Mouse (Mus musculus) megakaryocyte, embryonic 14.5 days (primary cell): Measurements from ENCODE around the gene Tmem182.

Experiments used
- FLI1 ChIP-seq: IDR thresholded peaks from 2 replicates; pipeline ENCODE4 v1.6.1; 2012; ENCODE audit warnings: low read length, inconsistent platforms, mixed read lengths
- GATA1 ChIP-seq: IDR thresholded peaks from 3 replicates; pipeline ENCODE4 v1.6.1; 2012; ENCODE audit warnings: mixed read lengths, low read length, inconsistent platforms, borderline replicate concordance

DNA sequence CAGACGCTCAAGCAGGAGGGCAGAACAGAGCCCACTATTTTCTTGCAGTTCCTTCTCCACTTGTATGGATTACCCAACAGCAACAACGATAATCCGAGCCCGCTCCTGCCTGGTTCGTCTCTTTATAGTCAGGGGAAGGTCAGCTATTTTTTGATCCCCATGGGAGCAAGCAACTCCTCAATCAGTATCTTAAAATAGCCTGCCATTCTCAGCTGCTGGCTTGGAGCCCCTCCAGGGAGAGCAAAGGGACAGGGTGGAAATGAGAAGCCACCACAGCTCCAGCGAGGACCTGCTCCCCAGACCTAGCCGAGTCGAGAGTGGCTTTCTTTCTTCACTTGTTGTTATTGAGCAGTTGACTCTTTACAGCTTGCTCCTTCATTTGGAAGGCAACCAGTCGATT, at the start of gene Tmem182:
- TF ChIP-seq GATA1 (no peak), FLI1 (no peak)
